Mouse (Mus musculus): Measurements from ENCODE around the gene Gm21775.
"Not testable (repeated sequence)": the region's sequence is repeated elsewhere in the genome, so short reads cannot be mapped to it uniquely, and the experiment has no call there.

The Gm21775 gene

DNA sequence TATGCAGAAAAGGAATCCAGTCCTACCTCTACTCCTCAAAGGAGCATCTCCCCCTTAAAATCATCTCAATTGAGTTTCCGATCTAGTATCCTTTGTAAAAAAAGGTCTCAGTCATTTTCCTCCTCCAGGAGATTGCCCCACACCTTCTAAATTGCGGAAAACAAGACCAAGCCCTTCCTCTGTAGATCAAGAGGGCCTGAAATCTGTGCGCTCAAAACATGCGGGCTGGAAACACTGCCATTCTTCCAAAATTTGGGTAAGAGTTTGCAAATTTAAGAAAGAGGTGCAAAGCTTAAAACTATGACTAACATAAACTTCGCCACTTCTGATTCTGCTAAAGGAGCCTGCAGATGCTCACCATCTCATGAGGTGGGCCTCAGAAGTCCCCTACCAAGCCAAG, at the start of gene Gm21775:
TSS of gene Gm21775 (plus strand) at position 301 of the 400 bp plus-strand sequence.
- not testable (repeated sequence) for DNase-seq

DNA sequence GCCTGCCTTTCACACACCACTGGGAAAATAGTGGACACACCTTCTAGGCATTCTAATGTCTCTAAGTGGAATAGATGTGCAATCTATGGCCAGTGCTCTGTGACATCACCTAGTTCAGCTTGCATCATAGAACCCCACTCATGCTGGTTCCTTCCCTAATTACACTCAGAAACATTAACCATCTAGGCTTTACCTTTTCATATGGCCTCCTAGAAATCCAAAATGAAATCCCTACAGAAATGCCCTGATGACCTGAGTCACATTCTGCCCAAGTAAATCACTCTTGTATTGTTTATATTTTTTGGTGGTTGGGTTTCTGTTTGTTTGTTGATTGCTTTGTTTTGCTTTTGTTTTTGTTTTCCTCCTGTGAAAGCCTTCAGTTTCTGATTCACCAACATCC, 17.3 kb upstream of the Gm21775 start, which contains the start of gene Gm20737:
TSS of gene Gm20737 (minus strand) at position 101 of the 400 bp plus-strand sequence.
- not testable (repeated sequence) for DNase-seq

All from kidney, adult 11 months (tissue).